Mouse (Mus musculus) stomach, embryonic 14.5 days (tissue): ENCODE data around the gene Nup93. TPM values are rescaled to one million over a fixed set of nuclear protein-coding genes. Genes with fewer than 3 reads are reported as not detected.

Experiments used
- ATAC-seq: fragments of 200-750 bp; cut with Nextera tagmentation; 2 replicates; pipeline ENCODE4 v1.8.0; 2017; ENCODE audit warnings: low read depth, moderate TSS enrichment; ENCODE audit not compliant: insufficient number of reproducible peaks, insufficient read depth, low FRiP score
- H3K27ac ChIP-seq: fragments of 300-500 bp; sonication (generic); 2 replicates; pipeline ENCODE4 v1.5.1; 2014; ENCODE audit warnings: mild to moderate bottlenecking, low read length, moderate library complexity, mixed read lengths
- H3K27me3 ChIP-seq: fragments of 300-500 bp; sonication (generic); 2 replicates; pipeline ENCODE4 v1.6.1; 2014; ENCODE audit warnings: low read length, control low read depth, mixed read lengths; ENCODE audit not compliant: control insufficient read depth, insufficient read depth
- H3K36me3 ChIP-seq: fragments of 300-500 bp; sonication (generic); 2 replicates; pipeline ENCODE4 v1.6.1; 2014; ENCODE audit warnings: mild to moderate bottlenecking, control low read depth, low read length, moderate library complexity, mixed read lengths; ENCODE audit not compliant: control insufficient read depth, insufficient read depth
- H3K4me1 ChIP-seq: fragments of 300-500 bp; sonication (generic); 2 replicates; pipeline ENCODE4 v1.6.1; 2014; ENCODE audit warnings: low read length, control low read depth, mixed read lengths; ENCODE audit not compliant: control insufficient read depth, insufficient read depth
- H3K4me2 ChIP-seq: fragments of 300-500 bp; sonication (generic); replicated peaks from 2 replicates; pipeline ENCODE4 v1.6.1; 2014; ENCODE audit warnings: low read depth, low read length, control low read depth
- H3K4me3 ChIP-seq: fragments of 300-500 bp; sonication (generic); 2 replicates; pipeline ENCODE4 v1.5.1; 2014; ENCODE audit warnings: low read depth, low read length, control low read depth
- H3K9ac ChIP-seq: fragments of 300-500 bp; sonication (generic); replicated peaks from 2 replicates; pipeline ENCODE4 v1.6.1; 2014; ENCODE audit warnings: low read depth, mild to moderate bottlenecking, control low read depth, low read length, moderate library complexity, mixed read lengths
- H3K9me3 ChIP-seq: fragments of 300-500 bp; sonication (generic); 2 replicates; pipeline ENCODE4 v1.6.1; 2016; ENCODE audit warnings: low read depth, low read length, control low read depth; ENCODE audit not compliant: control insufficient read depth
- WGBS: fragments of 180-500 bp; shearing (Covaris S2); extraction: QIAGEN DNeasy Blood & Tissue Kit; methylation state at CpG from one replicate; pipeline ENCODE4 v1.1.7; 2014; 5-methylcytosine and 5-hydroxymethylcytosine counted together
- polyA plus RNA-seq: library from polyadenylated mRNA; unstranded; fragments of >200 nt; fragmentation: Nextera tagmentation; extraction: Ambion mirVana; gene quantifications from 2 replicates; pipeline ENCODE4 v1.2.1, GENCODE M21; 2014

Gene Nup93
- polyA plus RNA-seq, 1 experiment from 2014 or later = 74.6 TPM

DNA sequence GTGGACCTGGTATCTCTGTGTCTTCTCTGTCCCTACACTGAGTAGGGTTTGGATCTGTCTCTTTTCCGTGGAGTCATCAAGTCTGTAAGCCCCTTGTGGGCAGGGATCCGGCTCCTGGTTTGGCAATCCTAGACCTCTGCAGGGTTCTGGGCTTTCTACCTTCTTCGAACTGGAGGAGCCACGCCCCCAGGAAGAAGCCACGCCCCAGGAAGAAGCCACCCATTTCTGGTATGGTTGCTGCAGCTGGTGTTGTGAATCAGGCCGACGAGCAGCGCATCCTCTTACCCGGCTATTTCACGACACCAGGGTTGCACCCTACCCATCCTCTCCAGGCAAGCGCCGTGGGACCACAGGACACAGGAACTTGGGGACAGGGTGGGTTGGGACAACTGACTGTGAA, 109.7 kb downstream of the Nup93 start:
- Histone ChIP-seq H3K4me3 (no peak overlapping the region), H3K4me2 (no peak overlapping the region), H3K9me3 (no peaks in the 10 kb centered on the region), H3K4me1 (no peaks in the 10 kb centered on the region), H3K36me3 (no peaks in the 10 kb centered on the region), H3K27ac (no peak overlapping the region), H3K27me3 (no peaks in the 10 kb centered on the region), H3K9ac (no peak overlapping the region)
- no peak for ATAC-seq
- WGBS = 62% methylated on average over 12 of the region's 12 CpGs

DNA sequence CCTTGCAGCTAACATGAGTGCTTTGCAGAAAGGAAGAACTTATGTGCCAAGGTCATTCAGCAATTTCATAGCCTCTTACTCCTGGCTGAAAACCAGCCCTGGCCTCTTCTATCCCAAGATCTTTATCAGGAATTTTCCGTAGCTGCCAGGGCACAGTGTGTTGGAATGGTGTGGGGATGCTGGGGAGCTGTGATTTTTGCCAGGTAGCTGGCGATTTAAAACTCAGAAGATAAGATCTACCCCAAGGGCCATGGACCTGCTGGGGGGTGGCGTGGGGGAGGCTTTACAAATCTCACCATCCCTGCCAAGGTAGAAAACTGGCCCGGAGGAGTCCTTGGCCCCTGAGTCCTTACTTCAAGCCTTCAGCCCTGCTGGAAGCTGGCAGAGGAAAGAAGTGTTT, 111.7 kb downstream of the Nup93 start:
- Histone ChIP-seq H3K27ac (no peak overlapping the region), H3K9ac (no peak overlapping the region), H3K4me3 (no peak overlapping the region), H3K27me3 (no peaks in the 10 kb centered on the region), H3K4me1 (no peaks in the 10 kb centered on the region), H3K9me3 (no peaks in the 10 kb centered on the region), H3K4me2 (no peak overlapping the region), H3K36me3 (no peaks in the 10 kb centered on the region)
- WGBS = 51% methylated on average over 4 of the region's 4 CpGs
- no peak for ATAC-seq

GRCm38 (mm10) chr8:94328932-94329728, 114.8 kb downstream of the Nup93 start, which contains the start of gene Slc12a3:
Gene Slc12a3 (plus strand): TSS chr8:94329201.
- Histone ChIP-seq H3K9me3 (no peaks in the 10 kb centered on the region), H3K27ac (no peak within 1 kb of the TSS), H3K4me2 (no peak within 1 kb of the TSS), H3K9ac (no peak within 1 kb of the TSS), H3K4me3 (no peak within 1 kb of the TSS), H3K4me1 (no peaks in the 10 kb centered on the region), H3K36me3 (no peaks in the 10 kb centered on the region), H3K27me3 (no peaks in the 10 kb centered on the region)
- 75% methylated on average over 21 of the region's 21 CpGs for WGBS
- ATAC-seq = no peak

GRCm38 (mm10) chr8:94330733-94331132, 116.4 kb downstream of the Nup93 start:
- H3K4me1 ChIP-seq = no peaks in the 10 kb centered on the region
- H3K9me3 ChIP-seq = no peaks in the 10 kb centered on the region
- ATAC-seq = peak; percentile 56; the same call in 1 of the 2 replicates
- no peak overlapping the region for H3K9ac ChIP-seq
- WGBS = 31% methylated on average over 4 of the region's 4 CpGs
- no peaks in the 10 kb centered on the region for H3K36me3 ChIP-seq
- no peak overlapping the region for H3K27ac ChIP-seq
- H3K27me3 ChIP-seq = no peaks in the 10 kb centered on the region
- no peak overlapping the region for H3K4me2 ChIP-seq
- H3K4me3 ChIP-seq = no peak overlapping the region

- H3K4me2 ChIP-seq = no peak overlapping the region
- WGBS = 43% methylated on average over 5 of the region's 5 CpGs
- no peak overlapping the region for H3K9ac ChIP-seq
- no peak overlapping the region for H3K4me3 ChIP-seq
- no peak for ATAC-seq
- H3K9me3 ChIP-seq = no peaks in the 10 kb centered on the region
- H3K27ac ChIP-seq = no peak overlapping the region
- no peaks in the 10 kb centered on the region for H3K27me3 ChIP-seq
- H3K36me3 ChIP-seq = no peaks in the 10 kb centered on the region
- no peaks in the 10 kb centered on the region for H3K4me1 ChIP-seq
These were observed 119.0 kb downstream of the Nup93 start for GRCm38 (mm10) chr8:94333345-94333744.

DNA sequence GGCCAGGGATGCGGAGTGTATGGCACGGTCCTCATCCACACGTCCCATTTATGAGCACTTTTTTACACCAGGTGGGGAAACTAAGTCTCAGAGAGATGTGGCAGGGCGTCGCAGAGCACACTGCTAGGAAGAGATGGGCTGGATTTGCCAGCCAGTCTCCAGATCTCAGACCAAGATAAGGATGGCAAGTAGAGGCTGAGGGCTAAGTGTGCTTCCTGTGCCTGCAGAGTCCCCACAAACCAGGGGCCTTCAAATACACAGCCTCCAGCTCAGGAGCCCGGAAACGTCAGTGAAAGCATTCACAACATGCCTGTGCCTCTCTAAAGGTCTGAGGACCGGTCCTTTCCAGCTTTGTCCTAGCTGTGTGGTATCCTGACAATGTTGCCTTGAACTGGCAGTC, 123.2 kb downstream of the Nup93 start:
- Histone ChIP-seq H3K36me3 (no peaks in the 10 kb centered on the region), H3K4me3 (no peak overlapping the region), H3K27ac (no peak overlapping the region), H3K9me3 (no peaks in the 10 kb centered on the region), H3K4me1 (no peaks in the 10 kb centered on the region), H3K9ac (no peak overlapping the region), H3K27me3 (no peaks in the 10 kb centered on the region), H3K4me2 (no peak overlapping the region)
- 75% methylated on average over 8 of the region's 8 CpGs for WGBS
- no peak for ATAC-seq

DNA sequence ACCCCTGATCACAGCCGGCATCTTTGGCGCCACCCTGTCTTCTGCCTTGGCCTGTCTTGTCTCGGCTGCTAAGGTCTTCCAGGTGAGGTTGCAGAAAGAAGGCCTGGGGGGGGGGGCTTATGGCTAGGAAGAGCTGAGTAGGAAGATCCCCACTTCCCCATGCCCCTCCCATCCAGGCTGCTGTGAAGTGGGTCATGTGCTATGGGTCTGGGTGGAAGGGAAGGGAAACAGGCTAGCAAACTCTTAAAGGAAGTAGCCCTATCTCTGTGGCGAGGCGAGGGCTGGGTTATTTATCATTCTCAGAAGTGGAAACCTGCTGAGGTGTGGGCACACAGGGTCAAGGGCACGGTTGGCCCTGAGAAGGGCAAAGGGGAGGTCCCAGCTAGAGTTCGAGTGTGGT, 126.4 kb downstream of the Nup93 start:
- WGBS = 74% methylated on average over 7 of the region's 7 CpGs
- Histone ChIP-seq H3K4me1 (no peaks in the 10 kb centered on the region), H3K4me3 (no peak overlapping the region), H3K27ac (no peak overlapping the region), H3K36me3 (no peaks in the 10 kb centered on the region), H3K27me3 (no peaks in the 10 kb centered on the region), H3K9ac (no peak overlapping the region), H3K9me3 (no peaks in the 10 kb centered on the region), H3K4me2 (no peak overlapping the region)
- ATAC-seq = no peak

DNA sequence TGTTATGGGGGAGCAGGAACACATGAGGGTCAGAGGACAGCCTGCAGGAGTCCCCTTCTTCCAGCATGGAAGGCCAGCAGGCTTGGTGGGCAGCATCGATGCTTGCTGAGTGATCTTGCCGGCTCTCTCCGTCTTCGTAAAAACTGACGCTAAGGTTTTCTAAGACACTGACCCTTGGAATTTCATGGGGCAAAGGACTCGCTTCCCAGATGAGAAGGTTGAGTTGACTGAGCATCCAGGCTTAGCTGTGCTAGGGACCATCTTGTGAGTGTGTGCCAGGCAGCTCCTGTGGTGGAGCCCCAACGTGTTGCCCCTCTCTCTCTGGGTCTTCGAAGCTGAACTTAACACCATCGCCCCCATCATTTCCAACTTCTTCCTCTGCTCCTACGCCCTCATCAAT, 128.3 kb downstream of the Nup93 start:
- Histone ChIP-seq H3K4me3 (no peak overlapping the region), H3K36me3 (no peaks in the 10 kb centered on the region), H3K9me3 (no peaks in the 10 kb centered on the region), H3K4me2 (no peak overlapping the region), H3K9ac (no peak overlapping the region), H3K27ac (no peak overlapping the region), H3K27me3 (no peaks in the 10 kb centered on the region), H3K4me1 (no peaks in the 10 kb centered on the region)
- 86% methylated on average over 10 of the region's 10 CpGs for WGBS
- ATAC-seq = no peak

DNA sequence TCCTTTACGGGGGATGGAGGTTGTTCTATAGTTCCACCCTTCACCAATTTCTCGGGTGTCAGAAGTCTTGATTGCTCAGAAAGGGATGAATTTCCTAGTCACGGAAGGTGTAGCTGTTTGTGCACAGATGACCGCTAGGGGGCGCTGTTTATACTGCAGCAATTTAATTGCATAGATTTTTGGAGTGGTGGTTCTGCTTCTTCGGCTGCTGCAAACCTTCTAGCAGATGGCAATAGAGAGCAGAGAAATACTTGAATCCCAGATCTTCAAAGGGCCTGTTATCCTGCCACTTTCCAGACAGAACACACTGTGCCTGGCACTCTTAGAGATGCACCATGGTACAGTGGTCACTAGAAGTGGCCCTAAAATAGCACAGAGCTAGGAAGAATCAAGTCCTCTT, 128.9 kb downstream of the Nup93 start:
- H3K4me3 ChIP-seq = no peak overlapping the region
- no peaks in the 10 kb centered on the region for H3K27me3 ChIP-seq
- no peak overlapping the region for H3K9ac ChIP-seq
- no peak for ATAC-seq
- no peak overlapping the region for H3K4me2 ChIP-seq
- H3K36me3 ChIP-seq = no peaks in the 10 kb centered on the region
- H3K9me3 ChIP-seq = no peaks in the 10 kb centered on the region
- H3K4me1 ChIP-seq = no peaks in the 10 kb centered on the region
- H3K27ac ChIP-seq = no peak overlapping the region
- WGBS = 13% methylated on average over 6 of the region's 6 CpGs
